Mouse (Mus musculus) MN1 (cell line): ENCODE data around the gene Zscan4d.
"Not testable (repeated sequence)": the region's sequence is repeated elsewhere in the genome, so short reads cannot be mapped to it uniquely, and the experiment has no call there.

Experiments
- DNase-seq: peaks from one replicate; pipeline ENCODE4 v3.0.0-alpha.2; 2016; ENCODE audit warnings: low spot score

Zscan4d gene

DNA sequence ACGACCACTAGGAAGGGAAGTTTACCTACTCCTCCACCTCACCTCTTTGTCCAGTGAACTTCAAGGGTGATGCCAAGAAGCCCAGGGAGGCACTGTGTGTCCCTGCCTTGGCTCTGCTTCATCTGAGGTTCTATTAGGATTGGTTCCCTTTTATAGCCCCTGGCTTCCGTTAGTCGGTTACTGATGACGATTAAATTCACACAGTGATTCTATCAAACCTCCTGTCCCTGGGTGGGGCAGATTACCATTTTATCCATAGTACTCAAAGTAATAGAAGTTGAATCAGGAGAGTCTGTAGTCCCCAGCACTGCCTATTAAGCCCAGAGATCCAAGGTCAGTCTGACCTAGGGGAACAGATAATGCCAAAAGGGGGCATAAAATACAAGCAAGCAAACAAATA is at the start of gene Zscan4d:
Zscan4d (minus strand) TSS at position 101 of the 400 bp plus-strand sequence.
- not testable (repeated sequence) for DNase-seq

GRCm38 (mm10) chr7:11158036-11158435 is 7.9 kb downstream of the Zscan4d start:
- DNase-seq = not testable (repeated sequence)
